Mouse (Mus musculus) liver, postnatal 0 days (tissue): ENCODE results near the gene Nol3. TPM values are rescaled to one million over a fixed set of nuclear protein-coding genes. Genes with fewer than 3 reads are reported as not detected.

Experiments used
- ATAC-seq: fragments of 200-750 bp; cut with Nextera tagmentation; 2 replicates; pipeline ENCODE4 v1.8.0; 2017; ENCODE audit warnings: mild to moderate bottlenecking, moderate library complexity
- DNase-seq: peaks from one replicate; pipeline ENCODE4 v3.0.0-alpha.2; 2016
- H3K27ac ChIP-seq: fragments of 300-500 bp; sonication (generic); 2 replicates; pipeline ENCODE4 v1.5.1; 2014; ENCODE audit warnings: antibody characterized with exemption, moderate library complexity, mild to moderate bottlenecking, low read depth
- H3K27me3 ChIP-seq: fragments of 300-500 bp; sonication (generic); 2 replicates; pipeline ENCODE4 v1.6.1; 2014; ENCODE audit warnings: low read length, control low read depth, mixed read lengths; ENCODE audit not compliant: insufficient read depth
- H3K36me3 ChIP-seq: fragments of 300-500 bp; sonication (generic); replicated peaks from 2 replicates; pipeline ENCODE4 v1.6.1; 2014; ENCODE audit warnings: mild to moderate bottlenecking, control low read depth, low read length, moderate library complexity, mixed read lengths; ENCODE audit not compliant: insufficient read depth
- H3K4me1 ChIP-seq: fragments of 300-500 bp; sonication (generic); 2 replicates; pipeline ENCODE4 v1.6.1; 2014; ENCODE audit warnings: antibody characterized with exemption, mild to moderate bottlenecking, control low read depth; ENCODE audit not compliant: insufficient read depth
- H3K4me2 ChIP-seq: fragments of 300-500 bp; sonication (generic); 2 replicates; pipeline ENCODE4 v1.6.1; 2014; ENCODE audit warnings: low read depth, mild to moderate bottlenecking, low read length, moderate library complexity, mixed read lengths
- H3K4me3 ChIP-seq: fragments of 300-500 bp; sonication (generic); 2 replicates; pipeline ENCODE4 v1.5.1; 2014; ENCODE audit warnings: low read depth, low read length
- H3K9ac ChIP-seq: fragments of 300-500 bp; sonication (generic); replicated peaks from 2 replicates; pipeline ENCODE4 v1.6.1; 2014; ENCODE audit warnings: mild to moderate bottlenecking, moderate library complexity
- H3K9me3 ChIP-seq: fragments of 300-500 bp; sonication (generic); 2 replicates; pipeline ENCODE4 v1.6.1; 2016; ENCODE audit warnings: mild to moderate bottlenecking, control low read depth, low read length, mixed read lengths
- CTCF ChIP-seq: sonication (generic); IDR thresholded peaks from 2 replicates; pipeline ENCODE4 v1.5.1; 2016; ENCODE audit warnings: antibody characterized with exemption, low read depth
- EP300 ChIP-seq: IDR thresholded peaks from 2 replicates; pipeline ENCODE4 v1.6.1; 2016; ENCODE audit warnings: antibody characterized with exemption, low read depth, mild to moderate bottlenecking
- WGBS: fragments of 180-500 bp; shearing (Covaris S2); extraction: QIAGEN DNeasy Blood & Tissue Kit; methylation state at CpG from one replicate; pipeline ENCODE4 v1.1.7; 2014; ENCODE audit not compliant: insufficient replicate concordance; 5-methylcytosine and 5-hydroxymethylcytosine counted together
- polyA plus RNA-seq: library from polyadenylated mRNA; unstranded; fragments of >200 nt; fragmentation: Nextera tagmentation; extraction: Ambion mirVana; gene quantifications from 2 replicates; pipeline ENCODE4 v1.2.1, GENCODE M21; 2015

The Nol3 gene
- polyA plus RNA-seq, 1 experiment from 2014 or later: 0.05 TPM

DNA sequence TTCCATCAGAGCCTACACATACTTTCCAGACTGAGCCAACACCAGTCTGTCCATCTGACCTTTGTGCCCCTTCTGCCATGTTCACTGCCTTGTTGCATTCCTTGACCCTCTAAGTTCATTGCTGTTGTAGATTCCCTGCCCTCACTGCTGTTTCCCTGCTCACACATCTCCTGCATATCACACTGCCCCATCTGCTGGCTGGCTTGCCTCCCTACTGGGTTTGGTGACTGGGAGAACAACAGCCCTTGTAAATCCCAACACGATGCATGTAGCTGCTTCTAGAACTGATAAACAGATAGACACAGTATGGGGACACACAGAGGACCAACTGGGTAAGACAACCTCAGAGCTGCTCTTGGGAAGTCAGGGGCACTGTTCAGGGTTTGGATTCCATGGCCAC, 35.8 kb downstream of the Nol3 start:
- ATAC-seq (peak; percentile 64), DNase-seq (no peak)
- no peak overlapping the region for H3K27ac ChIP-seq
- 59% methylated on average over 1 of the region's 1 CpGs for WGBS
- TF ChIP-seq CTCF (peak; percentile 52), EP300 (peak; percentile 56; the same call in 1 of the 2 replicates)
- H3K4me2 ChIP-seq: no peak overlapping the region
- no peak overlapping the region for H3K4me3 ChIP-seq
- no peaks in the 10 kb centered on the region for H3K27me3 ChIP-seq
- H3K9ac ChIP-seq: no peak overlapping the region
- peaks cover 76% of the 10 kb centered on the region for H3K36me3 ChIP-seq
- peaks cover 7% of the 10 kb centered on the region; the same call in 1 of the 2 replicates for H3K4me1 ChIP-seq
- no peaks in the 10 kb centered on the region for H3K9me3 ChIP-seq

DNA sequence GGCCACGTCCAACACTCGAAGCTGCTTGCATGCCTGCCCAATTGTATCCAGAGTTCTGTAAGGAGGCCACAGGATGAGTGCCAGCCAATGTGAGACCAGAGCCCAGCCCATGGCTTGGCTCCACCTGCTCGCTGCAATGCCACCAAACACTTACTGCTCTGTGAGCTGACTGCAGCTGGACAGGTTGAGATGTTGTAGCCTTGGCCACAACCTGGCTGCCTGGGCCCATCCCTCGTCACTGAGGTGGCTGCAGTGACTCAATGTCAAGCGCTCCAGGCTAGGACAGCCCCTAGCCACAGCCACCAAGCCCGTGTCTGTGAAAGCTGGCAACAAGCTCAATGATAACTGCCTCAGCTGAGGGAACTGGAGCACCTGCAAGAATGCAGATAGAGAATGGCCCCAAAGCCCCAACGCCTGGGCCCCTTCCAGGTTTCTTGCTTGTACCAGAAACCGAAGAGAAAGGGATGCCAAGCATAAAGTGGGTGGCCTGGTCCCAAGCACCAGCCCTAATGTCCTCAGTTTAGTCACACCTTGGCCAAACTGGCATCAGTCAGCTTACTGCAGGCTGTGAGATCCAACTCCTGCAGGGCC, 37.0 kb downstream of the Nol3 start:
- Histone ChIP-seq H3K27me3 (no peaks in the 10 kb centered on the region), H3K36me3 (peaks cover 76% of the 10 kb centered on the region), H3K4me2 (no peak overlapping the region), H3K9ac (no peak overlapping the region), H3K4me3 (no peak overlapping the region), H3K27ac (no peak overlapping the region; the same call in 1 of the 2 replicates), H3K4me1 (peaks cover 7% of the 10 kb centered on the region; the same call in 1 of the 2 replicates), H3K9me3 (no peaks in the 10 kb centered on the region)
- no peak for DNase-seq
- TF ChIP-seq CTCF: no peak
- TF ChIP-seq EP300: no peak
- whole genome bisulfite sequencing: 69% methylated on average over 8 of the region's 8 CpGs
- peak; percentile 60 for ATAC-seq

DNA sequence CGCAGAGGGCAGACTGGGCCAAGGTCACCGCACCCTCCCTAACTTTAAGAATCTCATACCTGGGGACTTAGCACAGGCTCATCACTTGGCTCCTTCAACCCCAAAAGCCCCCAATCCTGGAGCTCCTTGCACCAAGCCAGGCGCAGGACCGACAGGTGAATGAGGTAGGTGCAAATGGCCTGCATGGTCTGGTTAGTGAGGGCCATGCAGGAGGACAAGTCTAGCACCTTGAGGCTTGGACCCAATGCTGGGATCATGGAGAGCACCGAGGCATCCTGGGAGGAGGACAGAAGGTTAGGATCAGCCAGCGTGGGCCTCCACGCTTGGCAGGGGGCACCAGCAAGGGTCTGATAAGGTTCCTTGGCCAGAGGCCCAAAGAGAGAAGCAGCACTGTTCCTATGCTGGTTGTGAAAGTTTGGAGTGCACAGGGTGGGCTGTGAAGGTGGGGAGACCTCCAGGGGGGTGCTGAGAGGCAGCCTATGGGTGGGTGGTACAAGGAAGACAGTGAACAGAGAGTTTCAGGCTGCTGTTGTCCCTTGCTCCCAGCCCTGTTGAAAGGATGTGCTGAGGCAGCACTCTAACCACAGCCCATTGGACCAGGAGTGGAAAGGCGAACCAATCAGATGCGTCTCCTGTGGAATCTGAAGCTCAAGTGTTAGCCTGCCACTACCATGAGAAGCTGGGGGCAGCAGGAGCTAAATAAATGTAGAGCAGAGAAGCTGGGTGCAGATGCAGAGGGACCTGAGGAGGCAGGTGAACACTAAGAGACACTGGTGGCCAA, 37.9 kb downstream of the Nol3 start:
- peaks cover 75% of the 10 kb centered on the region for H3K36me3 ChIP-seq
- no peaks in the 10 kb centered on the region for H3K27me3 ChIP-seq
- TF ChIP-seq EP300: no peak
- TF ChIP-seq CTCF: no peak
- peak overlapping the region; percentile 15; the same call in 1 of the 2 replicates for H3K4me2 ChIP-seq
- DNase-seq: no peak
- no peak overlapping the region for H3K9ac ChIP-seq
- peaks cover 7% of the 10 kb centered on the region; the same call in 1 of the 2 replicates for H3K4me1 ChIP-seq
- WGBS: 78% methylated on average over 9 of the region's 9 CpGs
- H3K27ac ChIP-seq: no peak overlapping the region; the same call in 1 of the 2 replicates
- H3K4me3 ChIP-seq: no peak overlapping the region
- H3K9me3 ChIP-seq: no peaks in the 10 kb centered on the region
- ATAC-seq: peak; percentile 18; the same call in 1 of the 2 replicates

DNA sequence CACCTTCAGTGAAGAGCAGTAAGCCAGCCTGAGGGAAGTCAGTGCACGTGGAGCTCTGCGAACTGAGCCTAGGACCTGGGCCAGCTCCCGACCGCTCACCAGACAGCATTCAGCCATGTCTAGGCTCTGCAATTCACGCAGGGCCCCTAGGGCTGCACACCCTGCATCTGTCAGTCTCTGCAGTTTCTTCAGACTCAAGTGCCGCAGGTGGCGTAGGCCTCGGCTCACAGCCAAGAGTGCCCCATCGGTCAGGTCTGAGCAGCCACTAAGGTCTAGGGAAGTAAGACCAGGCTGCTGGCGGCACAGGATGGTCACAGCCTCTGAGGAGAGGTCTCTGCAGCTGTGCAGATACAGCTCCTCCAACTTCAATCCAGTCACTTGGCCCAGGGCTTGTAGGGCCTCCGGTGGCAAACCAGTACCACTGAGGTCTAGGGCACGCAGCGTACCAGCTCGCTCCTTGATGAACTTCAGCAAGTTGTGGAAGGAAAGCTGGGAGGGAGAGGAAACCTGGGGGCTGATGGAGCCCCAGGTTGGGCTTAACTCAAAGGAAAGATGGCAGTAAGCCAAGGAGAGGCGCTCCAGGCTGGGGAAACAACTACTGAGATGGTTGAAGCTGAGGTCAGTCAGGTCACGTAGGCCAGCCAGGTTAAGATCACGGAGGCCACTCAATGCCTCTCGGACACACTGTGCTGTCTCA, 39.3 kb downstream of the Nol3 start:
- no peak for TF ChIP-seq EP300
- no peak for TF ChIP-seq CTCF
- Histone ChIP-seq H3K9me3 (no peaks in the 10 kb centered on the region), H3K9ac (no peak overlapping the region), H3K27ac (no peak overlapping the region), H3K4me3 (no peak overlapping the region), H3K27me3 (no peaks in the 10 kb centered on the region), H3K4me2 (no peak overlapping the region), H3K36me3 (peaks cover 70% of the 10 kb centered on the region), H3K4me1 (peaks cover 11% of the 10 kb centered on the region; the same call in 1 of the 2 replicates)
- no peak for DNase-seq
- no peak for ATAC-seq
- WGBS: 88% methylated on average over 18 of the region's 18 CpGs

DNA sequence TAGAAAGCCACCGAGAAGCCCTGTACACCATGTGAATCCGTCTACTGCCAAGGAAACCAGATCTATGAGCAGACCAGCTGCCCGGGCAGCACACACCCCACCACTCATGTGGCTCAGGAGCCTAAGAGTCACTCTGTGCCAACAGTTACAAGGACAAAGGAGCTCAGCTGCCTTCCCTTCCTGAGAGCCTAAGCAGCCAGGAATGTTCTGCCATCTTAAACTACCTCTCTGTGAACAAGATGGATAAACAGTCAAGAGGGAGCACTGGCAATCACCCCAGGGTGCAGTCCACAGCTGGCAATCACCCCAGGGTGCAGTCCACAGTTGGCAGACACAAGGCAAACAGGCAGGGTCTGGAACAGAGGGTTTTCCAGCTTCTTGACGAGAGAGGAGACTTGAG, 42.0 kb downstream of the Nol3 start:
- H3K36me3 ChIP-seq: peaks cover 58% of the 10 kb centered on the region
- H3K4me3 ChIP-seq: no peak overlapping the region
- ATAC-seq (no peak), DNase-seq (no peak)
- TF ChIP-seq EP300 (no peak), CTCF (no peak)
- no peaks in the 10 kb centered on the region for H3K27me3 ChIP-seq
- 88% methylated on average over 4 of the region's 4 CpGs for WGBS
- no peak overlapping the region for H3K4me2 ChIP-seq
- H3K9me3 ChIP-seq: no peaks in the 10 kb centered on the region
- no peak overlapping the region for H3K27ac ChIP-seq
- no peak overlapping the region for H3K9ac ChIP-seq
- H3K4me1 ChIP-seq: peaks cover 11% of the 10 kb centered on the region; the same call in 1 of the 2 replicates

DNA sequence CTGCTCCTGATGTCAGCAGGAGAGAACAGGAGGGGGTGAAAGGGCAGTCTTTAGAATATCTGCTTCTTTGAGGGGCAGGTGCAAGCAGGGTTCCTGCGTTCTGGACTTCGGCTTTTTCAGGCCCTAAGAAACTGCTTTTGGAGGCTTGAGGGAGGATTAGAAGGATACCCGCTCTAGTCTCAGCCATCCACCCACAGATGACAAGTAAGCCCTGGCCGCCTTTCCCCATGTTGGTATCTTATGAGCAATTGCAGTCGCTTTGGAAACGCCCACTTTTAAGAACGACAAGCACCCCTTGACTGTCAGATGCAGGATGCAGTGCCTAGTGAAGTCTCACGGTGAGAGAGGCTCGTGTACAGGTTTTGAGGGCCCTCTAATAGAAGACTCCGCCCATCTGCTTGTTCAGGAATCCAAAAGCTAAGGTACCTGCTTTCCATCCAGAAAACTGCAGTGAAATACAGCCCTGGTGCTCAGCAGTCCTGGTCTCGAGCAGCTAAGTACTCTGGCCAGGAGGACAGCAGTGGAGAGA, 42.8 kb downstream of the Nol3 start:
- 80% methylated on average over 11 of the region's 11 CpGs for WGBS
- Histone ChIP-seq H3K27ac (no peak overlapping the region), H3K4me1 (peaks cover 6% of the 10 kb centered on the region), H3K9ac (no peak overlapping the region), H3K9me3 (no peaks in the 10 kb centered on the region), H3K4me2 (no peak overlapping the region), H3K36me3 (peaks cover 53% of the 10 kb centered on the region), H3K27me3 (no peaks in the 10 kb centered on the region), H3K4me3 (no peak overlapping the region)
- ATAC-seq: no peak
- no peak for DNase-seq
- TF ChIP-seq EP300: no peak
- TF ChIP-seq CTCF: no peak
